Mouse (Mus musculus): Measurements from ENCODE around the gene Foxf2.

- TF ChIP-seq MAX (IDR thresholded peaks at IDR 0.05; ENCODE audit: low read depth) (no peak), USF1 (IDR thresholded peaks at IDR 0.05; ENCODE audit: low read depth) (no peak), POLR2A (IDR thresholded peaks at IDR 0.05; ENCODE audit: insufficient read length, low read depth) (no peak), TCF12 (IDR thresholded peaks at IDR 0.05; ENCODE audit: insufficient read depth, poor library complexity, severe bottlenecking) (no peak)
Measured at GRCm38 (mm10) chr13:31623291-31623690, 2.3 kb upstream of the Foxf2 start.

All from myocyte (in vitro differentiated cells).